Mouse (Mus musculus) lung, postnatal 0 days (tissue): ENCODE data around the gene Ppp1r15a. TPM values are rescaled to one million over a fixed set of nuclear protein-coding genes. Genes with fewer than 3 reads are reported as not detected.
"Not testable (repeated sequence)": the region's sequence is repeated elsewhere in the genome, so short reads cannot be mapped to it uniquely, and the experiment has no call there.

Experiments
- ATAC-seq: fragments of 200-750 bp; cut with Nextera tagmentation; 2 replicates; pipeline ENCODE4 v1.8.0; 2017; ENCODE audit warnings: moderate library complexity
- DNase-seq: peaks from one replicate; pipeline ENCODE4 v3.0.0-alpha.2; 2016; ENCODE audit warnings: low spot score
- H3K27ac ChIP-seq: fragments of 300-500 bp; sonication (generic); 2 replicates; pipeline ENCODE4 v1.5.1; 2014; ENCODE audit warnings: antibody characterized with exemption, mild to moderate bottlenecking, low read length, mixed read lengths
- H3K27me3 ChIP-seq: fragments of 300-500 bp; sonication (generic); replicated peaks from 2 replicates; pipeline ENCODE4 v1.6.1; 2014; ENCODE audit warnings: low read length, mixed read lengths; ENCODE audit not compliant: insufficient read depth
- H3K36me3 ChIP-seq: fragments of 300-500 bp; sonication (generic); 2 replicates; pipeline ENCODE4 v1.6.1; 2014; ENCODE audit warnings: low read length, mixed read lengths; ENCODE audit not compliant: insufficient read depth
- H3K4me1 ChIP-seq: fragments of 300-500 bp; sonication (generic); 2 replicates; pipeline ENCODE4 v1.6.1; 2014; ENCODE audit warnings: antibody characterized with exemption, low read depth, low read length, mixed read lengths; ENCODE audit not compliant: insufficient read depth
- H3K4me2 ChIP-seq: fragments of 300-500 bp; sonication (generic); replicated peaks from 2 replicates; pipeline ENCODE4 v1.6.1; 2014; ENCODE audit warnings: low read depth, mild to moderate bottlenecking, low read length, moderate library complexity, mixed read lengths
- H3K4me3 ChIP-seq: fragments of 300-500 bp; sonication (generic); 2 replicates; pipeline ENCODE4 v1.5.1; 2014; ENCODE audit warnings: low read depth, low read length
- H3K9ac ChIP-seq: fragments of 300-500 bp; sonication (generic); replicated peaks from 2 replicates; pipeline ENCODE4 v1.6.1; 2014; ENCODE audit warnings: low read depth, mild to moderate bottlenecking
- H3K9me3 ChIP-seq: fragments of 300-500 bp; sonication (generic); 2 replicates; pipeline ENCODE4 v1.6.1; 2016; ENCODE audit warnings: low read length, mixed read lengths
- CTCF ChIP-seq: IDR thresholded peaks from 2 replicates; pipeline ENCODE4 v1.5.1; 2016; ENCODE audit warnings: antibody characterized with exemption, mild to moderate bottlenecking
- EP300 ChIP-seq: IDR thresholded peaks from 2 replicates; pipeline ENCODE4 v1.6.1; 2016; ENCODE audit warnings: antibody characterized with exemption, mild to moderate bottlenecking, control low read depth
- WGBS: fragments of 180-500 bp; shearing (Covaris S2); extraction: QIAGEN DNeasy Blood & Tissue Kit; methylation state at CpG from one replicate; pipeline ENCODE4 v1.1.7; 2014; 5-methylcytosine and 5-hydroxymethylcytosine counted together
- polyA plus RNA-seq: library from polyadenylated mRNA; unstranded; fragments of >200 nt; fragmentation: Nextera tagmentation; extraction: Ambion mirVana; gene quantifications from 2 replicates; pipeline ENCODE4 v1.2.1, GENCODE M21; 2015

Ppp1r15a gene
- polyA plus RNA-seq, 1 experiment from 2014 or later: 36.6 TPM

GRCm38 (mm10) chr7:45516846-45517245 lies 9.2 kb downstream of the Ppp1r15a start:
- TF ChIP-seq CTCF: peak; percentile 44
- H3K27me3 ChIP-seq, H3K36me3 ChIP-seq, H3K4me2 ChIP-seq, H3K4me3 ChIP-seq, H3K9me3 ChIP-seq, H3K9ac ChIP-seq, ATAC-seq, DNase-seq, H3K4me1 ChIP-seq, H3K27ac ChIP-seq: not testable (repeated sequence)
- WGBS: 60% methylated on average over 5 of the region's 5 CpGs

DNA sequence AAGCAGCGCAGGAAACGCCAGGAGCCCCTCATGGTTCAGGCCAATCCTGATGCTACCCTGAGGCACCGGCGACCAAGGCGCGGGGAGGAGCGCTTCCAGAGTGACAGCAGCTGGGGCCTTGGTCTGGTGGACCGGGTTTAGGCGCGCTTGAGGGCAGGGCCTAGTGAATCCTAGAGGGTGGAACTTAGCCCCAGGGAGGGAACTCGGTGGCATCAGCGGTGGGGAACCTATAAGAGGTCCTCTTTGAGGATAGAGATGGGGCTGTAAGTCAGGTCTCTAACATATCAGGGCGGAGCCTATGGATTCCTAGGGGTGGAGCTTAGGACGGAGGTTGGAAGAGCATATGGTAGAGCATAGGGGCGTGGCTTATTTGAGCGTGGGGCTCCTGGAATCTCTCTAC lies 10.6 kb downstream of the Ppp1r15a start:
- Histone ChIP-seq H3K9ac (no peak overlapping the region), H3K36me3 (no peaks in the 10 kb centered on the region), H3K4me1 (no peaks in the 10 kb centered on the region), H3K27ac (no peak overlapping the region), H3K9me3 (no peaks in the 10 kb centered on the region), H3K4me3 (no peak overlapping the region), H3K27me3 (no peaks in the 10 kb centered on the region), H3K4me2 (peak overlapping the region; percentile 14; the same call in 1 of the 2 replicates)
- DNase-seq: peak; percentile 81
- 39% methylated on average over 16 of the region's 16 CpGs for WGBS
- ATAC-seq: peak; percentile 32
- no peak for TF ChIP-seq CTCF
- no peak for TF ChIP-seq EP300

DNA sequence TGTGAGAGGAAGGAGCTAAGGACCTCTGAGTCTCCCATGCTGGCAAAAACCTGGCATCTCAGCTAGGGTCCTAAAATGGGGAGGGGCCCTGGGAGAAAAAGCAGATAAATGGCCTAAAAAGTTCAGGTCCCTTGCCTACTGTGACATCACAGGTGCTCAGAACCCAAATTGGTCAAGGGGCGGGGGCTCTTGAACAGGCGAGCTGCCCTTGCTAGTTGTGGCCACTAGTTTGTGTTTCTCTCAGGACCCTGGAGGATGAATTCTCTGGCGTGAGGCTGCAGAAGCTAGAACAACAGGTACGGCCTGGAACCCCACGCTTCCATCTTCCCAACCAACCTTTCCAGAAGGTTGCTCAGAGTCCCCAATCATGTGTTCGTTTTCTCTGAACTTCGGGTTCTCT lies 11.7 kb downstream of the Ppp1r15a start:
- DNase-seq: no peak
- Histone ChIP-seq H3K4me3 (no peak overlapping the region), H3K27ac (no peak overlapping the region), H3K36me3 (no peaks in the 10 kb centered on the region), H3K27me3 (no peaks in the 10 kb centered on the region), H3K9ac (no peak overlapping the region), H3K9me3 (no peaks in the 10 kb centered on the region), H3K4me2 (no peak overlapping the region), H3K4me1 (peaks cover 2% of the 10 kb centered on the region; the same call in 1 of the 2 replicates)
- ATAC-seq: no peak
- 79% methylated on average over 7 of the region's 7 CpGs for WGBS
- TF ChIP-seq EP300 (no peak), CTCF (no peak)

GRCm38 (mm10) chr7:45509912-45510787 lies 15.9 kb downstream of the Ppp1r15a start, which contains the start of gene Nucb1:
TSS of gene Nucb1 (minus strand) at chr7:45510406.
- peak within 1 kb of the TSS; percentile 74 for H3K4me2 ChIP-seq
- TF ChIP-seq CTCF (no peak), EP300 (peak; percentile 75)
- H3K9me3 ChIP-seq: no peaks in the 10 kb centered on the region
- no peaks in the 10 kb centered on the region for H3K27me3 ChIP-seq
- WGBS: under 1% methylated on average over 44 of the region's 44 CpGs
- H3K36me3 ChIP-seq: no peaks in the 10 kb centered on the region
- ATAC-seq: peak; percentile 95
- peak within 1 kb of the TSS; percentile 72 for H3K9ac ChIP-seq
- H3K4me1 ChIP-seq: peaks cover 8% of the 10 kb centered on the region; the same call in 1 of the 2 replicates
- DNase-seq: peak; percentile 98
- H3K27ac ChIP-seq: peak within 1 kb of the TSS; percentile 88
- peak within 1 kb of the TSS; percentile 79 for H3K4me3 ChIP-seq

- peak overlapping the region; percentile 88; the same call in 1 of the 2 replicates for H3K27ac ChIP-seq
- H3K4me3 ChIP-seq: peak overlapping the region; percentile 79
- TF ChIP-seq CTCF (no peak), EP300 (no peak)
- 24% methylated on average over 19 of the region's 19 CpGs for WGBS
- H3K36me3 ChIP-seq: no peaks in the 10 kb centered on the region; the same call in 1 of the 2 replicates
- ATAC-seq: peak; percentile 1; the same call in 1 of the 2 replicates
- H3K4me1 ChIP-seq: peaks cover 8% of the 10 kb centered on the region; the same call in 1 of the 2 replicates
- no peaks in the 10 kb centered on the region for H3K9me3 ChIP-seq
- H3K27me3 ChIP-seq: no peaks in the 10 kb centered on the region
- peak overlapping the region; percentile 74 for H3K4me2 ChIP-seq
- H3K9ac ChIP-seq: peak overlapping the region; percentile 72
- no peak for DNase-seq
These were observed 16.7 kb downstream of the Ppp1r15a start for GRCm38 (mm10) chr7:45509181-45509882.

- H3K4me3 ChIP-seq: no peak overlapping the region
- ATAC-seq (no peak), DNase-seq (no peak)
- peaks cover 8% of the 10 kb centered on the region; the same call in 1 of the 2 replicates for H3K4me1 ChIP-seq
- no peak overlapping the region for H3K27ac ChIP-seq
- no peaks in the 10 kb centered on the region for H3K9me3 ChIP-seq
- WGBS: 75% methylated on average over 6 of the region's 6 CpGs
- H3K4me2 ChIP-seq: no peak overlapping the region; the same call in 1 of the 2 replicates
- H3K27me3 ChIP-seq: no peaks in the 10 kb centered on the region
- H3K9ac ChIP-seq: no peak overlapping the region
- no peaks in the 10 kb centered on the region; the same call in 1 of the 2 replicates for H3K36me3 ChIP-seq
- TF ChIP-seq EP300 (no peak), CTCF (no peak)
These were observed 17.5 kb downstream of the Ppp1r15a start for GRCm38 (mm10) chr7:45508561-45508960.
